Mouse (Mus musculus) v-Abl transformed pro-B cells (cell line): ENCODE results near the gene Btd.

Experiments
- in situ Hi-C, 2 experiments: fragments of 400-800 bp; cut with MboI; formaldehyde crosslinking; loops; one replicate each; pipeline ENCODE4 v1.15.1; 2025; ENCODE audit not compliant: unreplicated experiment in 2 of 2

The Btd gene

DNA sequence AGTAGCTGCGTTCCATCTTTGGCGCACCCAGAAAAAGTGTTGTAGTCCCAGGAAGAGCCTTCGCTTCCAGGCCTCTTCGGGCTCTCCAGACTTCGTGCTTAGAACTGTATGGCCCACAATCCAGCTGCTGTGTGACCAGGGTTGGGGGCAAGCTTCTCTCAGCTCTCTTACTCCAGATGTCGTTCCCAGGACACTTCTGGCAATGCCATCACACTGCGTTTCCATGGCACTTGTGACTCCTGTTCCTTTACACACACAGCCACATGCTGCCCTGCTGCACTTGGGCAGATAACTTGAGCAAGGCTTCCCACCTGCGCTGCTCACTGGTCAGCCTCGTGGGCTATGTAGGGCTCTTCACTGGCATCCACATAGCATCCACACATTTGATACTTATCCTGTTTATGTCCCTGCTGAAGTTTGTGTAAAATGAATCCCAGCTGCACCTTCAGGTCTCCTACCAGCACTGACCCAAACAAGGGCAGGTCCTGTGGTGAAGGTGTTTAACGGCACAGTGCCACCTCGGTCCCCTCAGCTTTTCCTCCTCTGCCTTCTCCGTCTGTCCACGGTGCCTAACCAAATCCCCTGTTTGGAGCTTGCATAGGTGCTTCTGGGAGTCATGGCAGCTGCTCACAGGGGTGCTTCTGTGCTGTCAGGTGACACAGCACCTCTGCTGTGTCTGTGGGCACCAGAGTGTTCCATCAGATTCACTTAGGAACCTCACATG, 22.7 kb downstream of the Btd start:
- in situ Hi-C loops: loop anchor here in 1 of 2 experiments (25.0 kb wide), 2 partner anchors 524 to 824 kb away; no protein-coding TSS in a partner anchor

DNA sequence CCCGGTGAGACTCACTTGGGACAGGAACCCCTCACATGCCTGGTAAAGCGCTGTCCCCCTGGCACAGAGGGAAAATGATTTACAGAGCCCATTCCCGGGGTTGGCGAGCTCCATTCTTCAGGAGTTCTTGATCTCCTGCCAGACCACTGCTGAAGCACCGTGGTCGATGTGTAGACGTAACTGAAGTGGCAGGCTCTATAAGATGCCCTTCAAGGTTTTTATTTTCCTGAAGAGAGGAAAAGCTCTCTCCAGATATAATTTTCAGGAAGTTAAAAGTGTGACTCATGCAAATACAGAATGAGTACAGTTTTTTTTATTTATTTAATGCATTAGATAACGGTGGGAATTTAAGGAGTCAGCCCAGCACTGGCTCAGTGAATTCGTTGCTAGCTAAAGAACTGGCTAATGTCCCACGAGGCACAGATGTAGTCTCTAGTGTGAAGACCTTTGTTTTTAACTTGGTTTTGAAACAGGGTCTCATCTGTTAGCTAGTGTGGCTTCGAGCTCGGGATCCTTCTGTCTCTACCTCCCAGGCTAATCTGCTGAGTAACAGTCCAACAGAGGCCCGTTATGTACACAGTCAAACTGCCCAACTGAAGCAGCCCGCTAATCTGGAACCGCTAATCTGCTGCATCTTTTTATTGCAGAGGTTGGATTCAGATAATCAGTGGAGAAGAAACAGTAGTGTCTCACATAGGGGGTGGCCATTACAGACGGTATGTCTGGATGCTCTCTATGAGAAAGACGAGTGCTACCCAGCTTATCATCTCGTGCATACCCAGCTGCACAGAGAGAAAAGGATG, 23.5 kb downstream of the Btd start:
- in situ Hi-C loops: loop anchor here in 1 of 2 experiments (25.0 kb wide), 2 partner anchors 523 to 823 kb away; no protein-coding TSS in a partner anchor

DNA sequence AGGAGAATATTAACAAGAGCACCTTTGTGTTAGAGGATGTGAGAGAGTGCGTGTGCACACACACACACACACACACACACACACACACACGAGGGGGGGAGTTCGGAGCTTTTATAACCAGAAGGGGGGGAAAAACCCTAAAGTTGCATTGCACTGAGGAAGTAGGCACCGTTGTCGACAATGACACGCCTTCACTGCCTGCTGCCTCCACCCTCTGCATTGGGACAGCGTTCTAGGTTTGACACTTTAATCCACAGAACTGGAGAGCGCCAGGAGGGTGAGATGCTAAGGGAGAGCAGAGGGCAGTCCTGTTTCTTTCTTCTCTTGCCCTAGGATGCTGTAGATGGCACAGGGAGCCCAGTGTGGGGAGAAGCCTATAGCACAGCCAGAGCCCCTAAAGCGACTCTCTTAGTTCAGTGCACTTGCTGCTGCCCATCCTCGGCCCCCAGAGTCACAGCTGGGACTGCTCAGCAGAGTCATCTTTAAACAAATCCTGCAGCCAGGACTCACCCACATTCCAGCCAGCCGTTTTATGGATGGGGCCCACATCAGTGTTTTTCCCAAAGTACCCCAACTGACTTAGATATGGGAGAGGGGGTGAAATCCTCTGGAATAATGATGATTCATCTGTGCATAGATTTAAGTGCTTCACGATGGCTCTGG, 24.2 kb downstream of the Btd start:
- in situ Hi-C loops: loop anchor here in 1 of 2 experiments (5.0 to 25.0 kb wide), 3 partner anchors 37 to 822 kb away; no protein-coding TSS in a partner anchor

DNA sequence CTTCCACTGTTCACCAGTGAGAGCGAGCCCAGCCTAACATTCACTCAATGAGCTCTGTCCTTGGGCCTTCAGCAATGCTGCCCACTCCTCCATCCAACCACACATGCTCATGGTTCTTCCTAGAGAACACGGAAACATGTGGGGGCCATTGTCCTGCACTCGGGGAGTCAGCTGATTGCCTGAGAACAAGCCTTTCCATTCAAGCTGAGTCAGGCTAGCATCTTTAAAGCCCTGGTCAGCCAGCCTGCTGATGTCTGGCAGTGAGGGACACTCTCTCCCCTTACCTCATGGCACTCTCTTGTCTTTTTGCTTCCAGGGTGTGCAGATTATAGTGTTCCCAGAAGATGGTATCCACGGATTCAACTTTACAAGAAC, 24.7 kb downstream of the Btd start:
- in situ Hi-C loops: loop anchor here in 1 of 2 experiments (5.0 to 25.0 kb wide), 3 partner anchors 37 to 822 kb away; no protein-coding TSS in a partner anchor

DNA sequence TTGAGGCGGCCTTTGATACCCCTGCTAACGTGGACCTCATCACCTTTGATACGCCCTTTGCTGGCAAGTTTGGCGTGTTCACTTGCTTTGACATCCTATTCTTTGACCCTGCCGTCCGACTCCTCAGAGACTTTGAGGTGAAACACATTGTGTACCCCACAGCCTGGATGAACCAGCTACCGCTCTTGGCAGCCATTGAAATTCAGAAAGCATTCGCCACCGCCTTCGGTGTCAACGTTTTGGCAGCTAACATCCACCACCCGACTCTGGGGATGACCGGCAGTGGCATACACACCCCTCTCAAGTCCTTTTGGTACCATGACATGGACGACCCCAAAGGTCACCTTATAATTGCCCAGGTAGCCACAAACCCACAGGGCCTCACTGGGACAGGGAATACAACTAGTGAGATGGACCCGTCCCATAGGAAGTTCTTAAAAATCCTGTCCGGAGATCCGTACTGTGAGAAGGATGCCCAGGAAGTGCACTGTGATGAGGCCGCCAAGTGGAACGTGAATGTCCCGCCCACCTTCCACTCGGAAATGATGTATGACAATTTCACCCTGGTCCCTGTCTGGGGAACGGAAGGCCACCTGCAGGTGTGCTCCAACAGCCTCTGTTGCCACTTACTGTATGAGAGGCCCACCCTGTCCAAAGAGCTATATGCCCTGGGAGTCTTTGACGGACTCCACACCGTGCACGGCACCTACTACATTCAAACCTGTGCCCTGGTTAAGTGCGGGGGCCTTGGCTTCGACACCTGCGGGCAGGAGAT, 26.3 kb downstream of the Btd start:
- in situ Hi-C loops: loop anchor here in 1 of 2 experiments (5.0 to 25.0 kb wide), 3 partner anchors 35 to 820 kb away; no protein-coding TSS in a partner anchor

DNA sequence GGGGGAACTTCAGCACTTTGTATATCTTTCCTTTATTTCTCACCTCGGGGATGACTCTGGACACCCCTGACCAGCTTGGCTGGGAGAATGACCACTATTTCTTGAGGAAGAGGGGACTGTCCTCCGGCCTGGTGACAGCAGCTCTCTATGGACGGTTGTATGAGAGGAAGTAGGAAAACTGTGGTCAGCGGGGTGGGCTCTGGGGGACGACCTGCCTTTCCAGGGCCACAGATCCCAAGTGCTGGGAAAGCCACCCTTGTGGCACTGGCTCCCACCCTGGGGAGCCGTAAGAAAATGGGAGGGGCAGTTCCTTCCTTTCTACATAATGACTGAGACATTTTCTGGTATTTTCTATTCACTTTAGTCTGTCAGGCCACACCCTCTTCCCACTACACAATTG, 26.9 kb downstream of the Btd start:
- in situ Hi-C loops: loop anchor here in 1 of 2 experiments (5.0 to 25.0 kb wide), 3 partner anchors 35 to 820 kb away; no protein-coding TSS in a partner anchor

DNA sequence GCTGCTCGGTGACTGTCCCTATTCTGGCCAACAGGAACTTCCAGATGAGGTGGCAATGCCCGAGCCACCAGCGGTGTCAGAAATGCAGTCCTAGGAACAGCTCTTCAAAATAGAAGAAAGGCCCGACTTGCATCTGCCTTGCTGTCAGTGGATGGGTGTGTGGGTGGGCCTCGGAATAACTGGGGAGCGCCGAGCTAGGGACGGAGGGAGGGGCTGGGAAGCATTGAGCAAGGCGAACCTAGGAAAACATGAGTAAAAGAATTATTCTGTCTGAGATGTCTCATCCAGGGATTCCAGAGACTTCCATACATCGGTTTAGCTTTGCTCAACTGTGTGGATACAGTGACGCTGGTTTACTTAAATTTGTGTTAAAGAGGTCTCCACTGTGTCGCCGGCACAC, 27.5 kb downstream of the Btd start:
- in situ Hi-C loops: loop anchor here in 1 of 2 experiments (5.0 to 25.0 kb wide), 3 partner anchors 34 to 819 kb away; no protein-coding TSS in a partner anchor

DNA sequence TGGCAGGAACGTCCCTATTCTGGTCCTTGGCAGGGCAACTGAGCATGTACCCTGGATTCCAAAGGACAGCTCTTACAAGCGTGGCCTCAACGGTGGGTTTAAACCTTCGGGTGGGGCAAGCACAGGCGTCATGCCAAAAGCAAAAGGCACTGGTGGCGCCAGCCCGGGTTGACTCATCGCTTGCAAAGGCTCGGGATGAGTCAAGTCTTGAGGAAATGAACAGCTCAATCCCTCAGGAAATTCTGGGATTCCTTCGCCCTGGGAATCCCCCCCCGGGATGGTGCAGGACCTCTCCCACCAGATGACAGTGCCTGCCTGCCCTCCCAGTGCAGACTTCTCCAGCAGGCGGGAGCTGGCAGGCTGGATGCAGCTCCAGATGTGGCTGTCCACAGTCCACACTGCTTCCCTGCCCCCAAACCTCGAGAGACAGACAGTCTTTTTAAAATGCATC, 28.4 kb downstream of the Btd start:
- in situ Hi-C loops: loop anchor here in 1 of 2 experiments (5.0 to 25.0 kb wide), 3 partner anchors 33 to 818 kb away; no protein-coding TSS in a partner anchor

DNA sequence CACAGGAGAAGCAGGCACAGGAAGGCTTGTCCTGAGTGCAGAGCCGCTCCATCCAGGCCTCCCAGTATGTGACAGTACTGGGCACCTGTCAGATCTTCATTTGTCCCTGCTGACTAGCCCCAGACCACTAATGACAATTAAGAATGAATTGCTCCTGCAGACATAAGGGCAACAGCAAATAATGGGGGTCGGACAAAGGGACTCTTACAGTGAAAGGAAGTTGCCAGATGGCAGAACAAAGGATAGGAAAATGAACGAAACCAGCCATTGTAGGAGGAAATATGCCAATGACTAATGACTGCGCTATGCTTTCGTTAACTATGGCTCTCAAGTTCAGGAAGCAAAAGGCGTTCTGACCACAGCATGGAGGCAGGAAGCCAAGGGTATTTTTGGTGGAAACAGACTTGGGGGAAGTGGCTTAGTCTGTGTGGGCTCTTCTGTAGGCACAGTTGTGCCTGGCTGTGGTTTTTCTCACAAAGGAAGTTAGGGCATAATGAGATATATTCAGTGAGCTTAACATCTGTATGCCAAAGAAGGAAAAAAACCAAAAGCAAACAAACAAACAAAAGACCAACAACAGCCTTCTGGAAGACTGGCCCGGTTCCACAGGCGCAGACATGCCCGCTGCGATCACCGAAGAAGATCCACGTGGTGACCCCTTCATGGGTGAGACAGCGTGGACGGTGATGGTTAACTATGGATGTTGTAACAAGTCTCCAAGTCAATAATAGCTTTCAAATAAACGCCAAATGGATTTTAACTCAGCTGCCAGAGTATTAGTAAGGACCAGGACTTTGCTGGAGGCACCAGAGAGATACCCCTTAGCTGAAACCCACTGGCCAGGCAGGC, 29.0 kb downstream of the Btd start:
- in situ Hi-C loops: loop anchor here in 1 of 2 experiments (5.0 to 25.0 kb wide), 3 partner anchors 32 to 817 kb away; no protein-coding TSS in a partner anchor

DNA sequence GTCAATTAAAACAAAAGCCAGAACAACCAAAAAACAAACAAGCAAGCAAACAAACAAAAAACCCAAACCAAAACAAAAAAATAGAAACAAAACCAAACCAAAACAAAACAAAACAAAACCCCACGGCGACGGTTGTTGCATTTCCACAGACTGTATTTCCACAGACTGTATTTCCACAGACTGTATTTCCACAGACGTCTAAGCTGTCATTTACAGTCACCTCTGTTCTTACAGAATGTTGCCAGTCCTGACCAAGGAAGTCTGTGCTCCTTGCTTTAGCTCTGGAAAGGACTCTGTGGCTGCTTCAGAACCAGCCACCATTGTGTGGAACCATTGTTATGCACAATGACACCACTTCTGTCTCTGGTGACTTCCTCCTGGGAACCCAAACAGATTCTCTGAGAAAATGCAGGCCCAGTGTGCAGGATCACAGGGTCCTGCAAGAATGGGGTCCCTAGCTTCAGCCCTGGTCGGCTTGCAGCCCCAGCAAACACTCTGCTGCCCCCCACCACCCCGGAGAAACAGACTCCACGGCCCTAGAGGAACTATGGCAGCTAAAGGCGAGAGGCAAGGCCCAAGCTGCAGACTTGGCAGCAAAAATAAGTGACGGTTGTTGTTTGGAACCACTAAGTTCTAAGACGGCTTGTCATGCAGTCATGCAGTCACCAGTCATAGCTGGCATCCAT, 30.9 kb downstream of the Btd start:
- in situ Hi-C loops: loop anchor here in 1 of 2 experiments (25.0 kb wide), 2 partner anchors 516 to 816 kb away; no protein-coding TSS in a partner anchor

DNA sequence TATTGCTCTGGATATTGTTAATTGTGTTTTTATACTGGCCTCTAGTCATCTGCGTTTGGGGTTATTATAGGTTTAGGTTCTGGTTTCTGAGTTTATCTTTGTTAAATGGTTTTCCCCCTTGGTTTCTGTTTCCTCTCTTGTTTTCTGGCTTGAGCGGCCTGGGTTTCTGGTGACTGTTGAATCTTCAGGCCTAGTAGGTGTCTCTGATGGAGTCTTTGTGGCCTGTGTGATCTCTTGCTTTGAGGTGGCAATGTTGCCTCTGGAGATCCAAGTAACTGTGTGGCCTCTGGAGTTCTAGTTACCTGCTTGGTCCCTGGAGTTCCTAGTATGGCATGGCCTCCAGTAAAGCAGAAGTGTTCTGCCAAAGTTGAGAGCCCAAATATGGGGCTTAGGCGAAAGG, 39.8 kb downstream of the Btd start:
- in situ Hi-C loops: no loop called here

DNA sequence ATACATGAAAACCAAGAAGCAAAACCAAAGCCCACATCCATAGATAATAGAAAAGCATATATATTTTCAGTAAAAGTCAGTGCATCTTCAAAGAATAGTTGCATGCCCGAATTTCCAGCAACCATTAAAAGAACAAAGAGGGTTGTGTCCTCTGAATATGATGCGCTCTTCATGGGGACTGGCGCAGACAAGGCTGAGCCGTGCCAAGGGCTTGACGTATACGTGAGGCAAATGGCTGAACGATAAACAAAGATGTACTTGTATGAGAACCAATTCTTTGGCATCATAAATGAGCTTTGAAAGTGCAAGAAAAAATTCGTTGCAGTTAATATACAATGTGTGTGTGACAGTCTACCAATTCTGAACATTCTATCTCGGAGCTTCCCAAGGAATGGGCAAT, 40.5 kb downstream of the Btd start:
- in situ Hi-C loops: no loop called here

DNA sequence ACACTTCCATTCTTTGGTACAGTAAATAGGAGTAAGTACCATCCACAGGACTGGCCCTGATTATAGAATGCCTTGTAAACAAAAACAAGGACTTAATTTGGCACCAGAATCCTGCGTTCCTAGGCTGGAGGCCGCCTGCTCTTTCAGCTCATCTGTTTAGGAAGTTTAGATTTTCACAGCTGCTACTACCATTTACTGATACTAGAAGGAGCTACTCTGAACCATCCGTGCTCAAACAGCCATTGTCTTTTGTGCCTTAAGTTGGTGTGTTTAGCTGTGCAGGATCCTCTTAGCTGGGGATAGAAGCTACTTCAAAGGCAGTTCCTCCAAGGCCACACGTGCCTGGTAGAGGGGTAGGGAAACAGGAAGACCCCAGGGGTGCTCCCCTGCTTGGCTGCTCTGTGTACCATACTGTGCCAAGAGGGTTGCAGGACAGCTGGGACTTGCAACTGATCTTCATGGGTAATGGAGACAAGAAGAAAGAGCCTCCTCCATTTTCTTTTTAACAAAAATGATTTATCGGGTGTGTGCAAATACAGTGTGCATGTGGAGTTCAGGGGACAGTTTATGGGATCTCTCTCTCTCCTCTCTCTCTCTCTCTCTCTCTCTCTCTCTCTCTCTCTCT, 41.2 kb downstream of the Btd start:
- in situ Hi-C loops: no loop called here

DNA sequence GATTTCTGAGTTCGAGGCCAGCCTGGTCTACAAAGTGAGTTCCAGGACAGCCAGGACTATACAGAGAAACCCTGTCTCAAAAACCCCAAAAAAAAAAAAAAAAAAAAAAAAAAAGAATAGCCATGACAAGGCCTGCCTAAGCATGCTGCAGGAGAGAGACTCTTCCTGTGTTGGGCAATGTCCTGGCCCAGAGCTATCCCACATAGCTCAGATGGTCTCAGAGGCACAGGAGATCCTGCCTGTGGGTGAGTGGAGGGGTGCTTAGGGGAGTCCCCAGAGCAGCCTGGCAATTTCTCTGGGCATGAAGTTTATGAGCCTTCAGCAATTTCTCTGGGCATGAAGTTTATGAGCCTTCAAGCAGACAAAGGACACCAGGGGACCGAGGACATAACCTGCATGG, 42.8 kb downstream of the Btd start:
- in situ Hi-C loops: no loop called here

DNA sequence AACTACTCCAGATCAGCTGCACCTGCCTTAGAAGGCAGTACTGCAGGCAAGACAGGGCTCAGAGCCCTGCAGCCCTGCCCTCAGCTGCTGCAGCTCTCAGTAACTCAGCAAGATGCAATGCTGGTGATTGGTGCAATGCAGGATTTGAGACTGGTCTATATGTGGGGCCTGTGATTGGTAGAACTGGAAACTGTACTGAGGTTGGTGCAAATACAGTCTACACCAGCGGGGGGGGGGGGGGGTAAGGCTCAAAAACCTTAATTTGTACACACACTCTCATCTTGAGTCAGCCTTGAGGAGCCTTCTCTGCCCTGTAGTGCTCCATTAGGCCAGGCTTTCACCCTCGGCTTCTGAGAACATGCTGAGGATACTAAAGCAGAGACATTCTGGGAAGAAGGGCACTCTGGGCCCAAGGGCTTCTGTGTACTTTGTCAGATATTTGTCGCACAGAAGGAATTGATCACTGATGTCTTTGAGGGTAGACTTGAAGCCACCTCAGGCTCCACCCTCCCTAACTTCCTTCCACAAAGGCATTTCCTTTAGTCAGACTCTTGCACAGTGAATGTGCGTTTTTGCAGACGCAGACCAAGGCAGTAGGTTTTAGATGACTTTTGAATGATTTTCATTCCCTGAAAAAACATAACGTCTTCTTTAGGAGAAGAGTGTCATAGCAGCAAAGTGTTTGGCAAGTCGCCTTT, 43.7 kb downstream of the Btd start:
- in situ Hi-C loops: no loop called here

DNA sequence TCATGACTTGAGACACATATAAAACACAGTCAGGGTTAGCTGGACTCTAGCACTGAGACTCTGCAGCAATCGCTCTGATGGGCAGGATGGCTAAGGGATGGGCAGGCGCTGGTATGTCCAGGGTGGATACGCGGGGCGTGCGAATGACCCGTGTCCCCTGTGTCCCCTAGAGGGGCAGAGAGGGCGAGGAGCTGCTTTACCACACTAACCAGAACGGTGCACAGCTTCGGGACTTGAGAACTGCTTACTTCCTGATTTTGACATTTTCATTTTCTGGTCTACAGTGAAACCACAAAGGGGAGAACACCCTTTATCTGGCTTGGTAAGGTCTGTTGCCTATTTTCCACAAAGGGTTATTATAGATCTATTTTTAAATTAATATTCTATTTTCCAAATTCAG, 44.9 kb downstream of the Btd start:
- in situ Hi-C loops: no loop called here

DNA sequence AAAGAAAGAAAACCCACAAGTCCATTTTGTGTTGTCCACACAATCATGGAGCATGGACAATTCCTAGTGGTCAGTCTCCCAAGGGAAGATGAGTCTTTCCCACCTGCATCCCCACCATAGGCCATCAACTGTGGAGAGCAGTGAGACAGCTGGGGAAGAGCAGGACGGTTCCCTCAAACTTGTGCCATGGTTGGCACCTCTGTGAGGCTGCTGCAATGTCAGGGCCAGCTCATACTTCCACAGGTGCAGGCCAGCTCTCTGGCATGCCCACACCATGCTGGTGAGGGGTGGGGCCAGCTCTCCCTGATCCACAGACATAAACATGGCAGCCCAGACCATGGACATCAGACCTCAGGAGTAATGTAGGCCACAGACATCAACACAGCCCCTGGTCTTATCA, 45.4 kb downstream of the Btd start:
- in situ Hi-C loops: no loop called here
